In the genomic region with DNA sequence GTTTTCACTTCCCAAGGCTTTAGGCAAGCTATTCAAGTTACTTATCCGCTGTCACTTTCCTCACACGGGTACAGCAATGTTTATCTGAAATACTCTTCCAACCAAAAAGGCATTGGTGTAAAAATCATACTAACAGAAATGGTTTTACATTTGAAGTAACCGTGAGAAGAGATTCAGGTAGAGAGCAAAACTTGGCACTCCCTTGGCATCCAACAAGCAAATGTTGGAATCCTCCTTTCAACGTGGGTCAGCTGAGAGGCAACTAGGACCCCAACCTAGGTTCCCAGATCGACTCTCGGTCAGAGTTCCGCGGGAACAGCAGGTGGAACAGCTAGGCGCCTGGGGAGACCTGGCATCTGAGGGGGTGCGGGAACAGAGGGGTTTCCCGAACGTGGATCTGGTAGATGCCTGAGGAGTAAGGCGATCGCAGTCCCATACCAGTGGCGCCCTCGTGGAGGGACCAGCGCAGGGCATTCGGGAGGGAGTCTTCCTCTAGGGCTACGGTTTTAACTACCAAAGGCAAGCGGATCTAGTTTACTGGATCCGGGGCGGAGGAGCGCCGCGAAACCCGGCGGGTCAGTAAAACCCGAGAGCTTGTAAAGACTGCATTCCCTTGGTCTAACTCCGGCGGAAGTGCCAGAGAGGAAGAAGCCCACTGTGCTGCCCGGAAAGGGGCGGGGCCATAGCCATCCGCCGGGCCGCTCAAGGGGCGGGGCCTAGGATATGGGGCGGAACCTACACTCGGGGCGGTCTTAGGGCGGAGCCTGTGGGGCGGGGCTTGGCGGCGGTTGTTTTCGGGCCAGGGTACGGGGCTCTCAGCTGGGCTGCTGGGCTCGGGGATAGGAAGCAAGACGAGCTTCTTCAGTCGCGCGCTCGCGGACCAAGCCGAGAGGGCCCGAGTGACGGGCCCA, we compare ENCODE assay signal across 8 mouse cellular contexts. TPM values are rescaled to one million over a fixed set of nuclear protein-coding genes. Genes with fewer than 3 reads are reported as not detected.
A peak's percentile ranks its signal among the peaks of the same experiment; 100 is the strongest.
DNase-seq lines count a peak whose midpoint lies in the region; ATAC-seq lines count a peak whose summit lies in the region.

A gene (plus strand): TSS at position 781 of the 911 bp plus-strand sequence.

- H3K4me2 ChIP-seq in hindbrain, embryonic 12.5 days (replicated peaks), result peak within 1 kb of the TSS; percentile 87

- H3K27ac ChIP-seq in hindbrain, embryonic 12.5 days, result peak within 1 kb of the TSS; percentile 81

- peak within 1 kb of the TSS; percentile 82 for H3K9ac ChIP-seq in hindbrain, embryonic 12.5 days

- peak; percentile 90 for DNase-seq in R1 (ENCODE audit: low read depth, low spot score)
- DNase-seq in cerebellum, postnatal 14 days, result peak; percentile 98 to 99
- peak; percentile 93 to 97 for DNase-seq in frontal cortex, postnatal 14 days (ENCODE audit: low spot score in 2 of 2)
- peak; percentile 97 to 98 for DNase-seq in layer of hippocampus, postnatal 14 days (ENCODE audit: low spot score in 2 of 2)
- peak; percentile 97 for DNase-seq in lung, postnatal 10 days
- DNase-seq in ovary, postnatal 14 days (ENCODE audit: low spot score), result peak; percentile 99
- DNase-seq in thymus, postnatal 10 days (ENCODE audit: low spot score in 2 of 2), result peak; percentile 97 to 100

- peak within 1 kb of the TSS; percentile 77 for H3K4me3 ChIP-seq in hindbrain, embryonic 12.5 days

- H3K27me3 ChIP-seq in hindbrain, embryonic 12.5 days, result 0 out of 2 replicates have a peak, but pooled peaks cover 5% of the 10 kb centered on the region

- peak; percentile 99 for ATAC-seq in hindbrain, embryonic 12.5 days (ENCODE audit: low FRiP score)

- H3K4me1 ChIP-seq in hindbrain, embryonic 12.5 days, result peaks cover 16% of the 10 kb centered on the region

- H3K36me3 ChIP-seq in hindbrain, embryonic 12.5 days, result no peaks in the 10 kb centered on the region

- WGBS in hindbrain, embryonic 12.5 days, result 1% methylated on average over 55 of the region's 55 CpGs

- no peaks in the 10 kb centered on the region for H3K9me3 ChIP-seq in hindbrain, embryonic 12.5 days (replicated peaks)

RNA-seq across cellular contexts. Expression of the gene that starts here (rescaled TPM):
- 18.1 and 18.7 TPM in 2 replicates for polyA plus RNA-seq in hindbrain, embryonic 12.5 days (2016; fragmentation: Nextera tagmentation; extraction: Ambion mirVana)
- total RNA-seq in layer of hippocampus, postnatal 14 days (2021), result 10 to 100 TPM; 70.0 to 72.2 TPM

Comparison
In these comparisons a context has a peak if more than half of its experiments do, and no peak if none do; other contexts are left out.
1. Peak in every context shown above with its lines: DNase-seq, ATAC-seq, H3K4me3 ChIP-seq and H3K27ac ChIP-seq.